Mouse (Mus musculus): ENCODE data around the gene Abcc8. TPM values are rescaled to one million over a fixed set of nuclear protein-coding genes. Genes with fewer than 3 reads are reported as not detected.

Gene Abcc8
- polyA plus RNA-seq, 1 experiment, result 1.3 TPM

GRCm38 (mm10) chr7:46125340-46125739 is 54.5 kb downstream of the Abcc8 start:
- TF ChIP-seq CTCF (IDR thresholded peaks at IDR 0.05; ENCODE audit: control insufficient read depth, insufficient read depth, insufficient replicate concordance, low read depth, low read length) (no peak), POLR2A (IDR thresholded peaks at IDR 0.05; ENCODE audit: control insufficient read depth, low read depth, low read length) (no peak)
- Histone ChIP-seq H3K36me3 (ENCODE audit: control insufficient read depth, insufficient read depth, low read length) (no peaks in the 10 kb centered on the region), H3K4me1 (ENCODE audit: control insufficient read depth, insufficient read depth, low read length) (no peaks in the 10 kb centered on the region), H3K27ac (ENCODE audit: control insufficient read depth, insufficient read depth, low read depth, low read length) (no peak overlapping the region), H3K4me3 (ENCODE audit: control insufficient read depth, low read depth, low read length) (no peak overlapping the region), H3K27me3 (ENCODE audit: control insufficient read depth, insufficient read depth, low read length) (no peaks in the 10 kb centered on the region)

GRCm38 (mm10) chr7:46124460-46124859 is 55.4 kb downstream of the Abcc8 start:
- TF ChIP-seq CTCF (IDR thresholded peaks at IDR 0.05; ENCODE audit: control insufficient read depth, insufficient read depth, insufficient replicate concordance, low read depth, low read length), result no peak
- no peak for TF ChIP-seq POLR2A (IDR thresholded peaks at IDR 0.05; ENCODE audit: control insufficient read depth, low read depth, low read length)
- Histone ChIP-seq H3K36me3 (ENCODE audit: control insufficient read depth, insufficient read depth, low read length) (no peaks in the 10 kb centered on the region), H3K4me1 (ENCODE audit: control insufficient read depth, insufficient read depth, low read length) (no peaks in the 10 kb centered on the region), H3K27ac (ENCODE audit: control insufficient read depth, insufficient read depth, low read depth, low read length) (no peak overlapping the region), H3K4me3 (ENCODE audit: control insufficient read depth, low read depth, low read length) (no peak overlapping the region), H3K27me3 (ENCODE audit: control insufficient read depth, insufficient read depth, low read length) (no peaks in the 10 kb centered on the region)

- H3K36me3 ChIP-seq (ENCODE audit: control insufficient read depth, insufficient read depth, low read length), result no peaks in the 10 kb centered on the region
- H3K4me1 ChIP-seq (ENCODE audit: control insufficient read depth, insufficient read depth, low read length), result no peaks in the 10 kb centered on the region
- no peak overlapping the region for H3K4me3 ChIP-seq (ENCODE audit: control insufficient read depth, low read depth, low read length)
- H3K27ac ChIP-seq (ENCODE audit: control insufficient read depth, insufficient read depth, low read depth, low read length), result no peak overlapping the region
- TF ChIP-seq POLR2A (IDR thresholded peaks at IDR 0.05; ENCODE audit: control insufficient read depth, low read depth, low read length) (no peak), CTCF (IDR thresholded peaks at IDR 0.05; ENCODE audit: control insufficient read depth, insufficient read depth, insufficient replicate concordance, low read depth, low read length) (no peak)
- H3K27me3 ChIP-seq (ENCODE audit: control insufficient read depth, insufficient read depth, low read length), result no peaks in the 10 kb centered on the region
These were observed 56.9 kb downstream of the Abcc8 start for GRCm38 (mm10) chr7:46122964-46123363.

DNA sequence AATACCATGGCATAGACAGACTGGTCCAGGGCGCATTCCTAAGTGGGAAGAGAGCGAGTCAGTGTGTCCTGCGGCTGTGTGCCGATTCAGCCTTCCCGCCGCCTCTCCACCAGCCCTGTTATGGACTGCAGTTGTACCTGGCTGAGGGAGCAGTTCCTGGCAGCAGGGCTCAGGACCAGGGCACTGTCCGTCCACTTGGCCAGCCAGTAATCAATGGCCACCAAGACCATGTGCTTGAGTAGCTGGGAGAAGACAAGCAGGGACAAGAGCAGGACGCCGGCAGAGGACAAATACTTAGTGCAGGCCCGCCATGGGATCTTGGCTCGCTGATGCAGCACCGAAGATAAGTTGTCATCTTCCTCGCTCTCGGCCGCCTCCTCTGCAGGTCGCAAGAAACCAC is 62.8 kb downstream of the Abcc8 start:
- H3K27me3 ChIP-seq (ENCODE audit: control insufficient read depth, insufficient read depth, low read length), result no peaks in the 10 kb centered on the region
- H3K4me1 ChIP-seq (ENCODE audit: control insufficient read depth, insufficient read depth, low read length), result peaks cover 3% of the 10 kb centered on the region
- H3K27ac ChIP-seq (ENCODE audit: control insufficient read depth, insufficient read depth, low read depth, low read length), result no peak overlapping the region
- no peak overlapping the region for H3K4me3 ChIP-seq (ENCODE audit: control insufficient read depth, low read depth, low read length)
- no peak for TF ChIP-seq CTCF (IDR thresholded peaks at IDR 0.05; ENCODE audit: control insufficient read depth, insufficient read depth, insufficient replicate concordance, low read depth, low read length)
- H3K36me3 ChIP-seq (ENCODE audit: control insufficient read depth, insufficient read depth, low read length), result no peaks in the 10 kb centered on the region

- TF ChIP-seq CTCF (IDR thresholded peaks at IDR 0.05; ENCODE audit: control insufficient read depth, insufficient read depth, insufficient replicate concordance, low read depth, low read length), result no peak
- no peak for TF ChIP-seq POLR2A (IDR thresholded peaks at IDR 0.05; ENCODE audit: control insufficient read depth, low read depth, low read length)
- H3K4me1 ChIP-seq (ENCODE audit: control insufficient read depth, insufficient read depth, low read length), result peaks cover 3% of the 10 kb centered on the region
These were observed 63.7 kb downstream of the Abcc8 start for GRCm38 (mm10) chr7:46116118-46116581.

GRCm38 (mm10) chr7:46113435-46113834 is 66.4 kb downstream of the Abcc8 start:
- no peaks in the 10 kb centered on the region for H3K27me3 ChIP-seq (ENCODE audit: control insufficient read depth, insufficient read depth, low read length)
- no peak for TF ChIP-seq CTCF (IDR thresholded peaks at IDR 0.05; ENCODE audit: control insufficient read depth, insufficient read depth, insufficient replicate concordance, low read depth, low read length)
- TF ChIP-seq POLR2A (IDR thresholded peaks at IDR 0.05; ENCODE audit: control insufficient read depth, low read depth, low read length), result no peak
- H3K27ac ChIP-seq (ENCODE audit: control insufficient read depth, insufficient read depth, low read depth, low read length), result no peak overlapping the region
- peaks cover 3% of the 10 kb centered on the region for H3K4me1 ChIP-seq (ENCODE audit: control insufficient read depth, insufficient read depth, low read length)
- H3K4me3 ChIP-seq (ENCODE audit: control insufficient read depth, low read depth, low read length), result no peak overlapping the region
- H3K36me3 ChIP-seq (ENCODE audit: control insufficient read depth, insufficient read depth, low read length), result no peaks in the 10 kb centered on the region

More at GRCm38 (mm10) chr7:46116118-46116581, 63.7 kb downstream of the Abcc8 start:
- Histone ChIP-seq H3K4me3 (ENCODE audit: control insufficient read depth, low read depth, low read length) (no peak overlapping the region), H3K27ac (ENCODE audit: control insufficient read depth, insufficient read depth, low read depth, low read length) (no peak overlapping the region), H3K36me3 (ENCODE audit: control insufficient read depth, insufficient read depth, low read length) (no peaks in the 10 kb centered on the region), H3K27me3 (ENCODE audit: control insufficient read depth, insufficient read depth, low read length) (no peaks in the 10 kb centered on the region)

DNA sequence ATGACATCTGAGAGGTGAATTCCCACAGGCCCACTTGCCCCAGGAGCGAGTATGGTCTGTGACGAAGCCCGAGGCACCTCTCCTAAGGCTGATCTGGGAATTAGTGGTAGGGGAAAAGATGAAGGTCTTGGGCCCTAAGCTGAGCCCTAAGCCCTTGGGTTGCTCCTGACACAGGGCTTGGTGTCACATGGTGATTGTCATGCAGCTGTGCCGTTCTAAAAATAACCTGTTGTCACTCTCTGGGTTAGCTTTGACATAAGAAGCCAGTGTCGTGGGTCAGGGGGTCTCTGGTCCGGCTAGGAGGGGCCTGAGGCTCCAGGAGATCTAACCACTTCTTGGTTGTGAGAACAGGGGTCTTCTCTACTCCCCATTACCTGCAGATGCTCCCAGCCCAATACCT is 67.9 kb downstream of the Abcc8 start:
- Histone ChIP-seq H3K4me3 (ENCODE audit: control insufficient read depth, low read depth, low read length) (no peak overlapping the region), H3K36me3 (ENCODE audit: control insufficient read depth, insufficient read depth, low read length) (no peaks in the 10 kb centered on the region), H3K27ac (ENCODE audit: control insufficient read depth, insufficient read depth, low read depth, low read length) (no peak overlapping the region), H3K4me1 (ENCODE audit: control insufficient read depth, insufficient read depth, low read length) (peaks cover 3% of the 10 kb centered on the region), H3K27me3 (ENCODE audit: control insufficient read depth, insufficient read depth, low read length) (no peaks in the 10 kb centered on the region)
- no peak for TF ChIP-seq POLR2A (IDR thresholded peaks at IDR 0.05; ENCODE audit: control insufficient read depth, low read depth, low read length)
- TF ChIP-seq CTCF (IDR thresholded peaks at IDR 0.05; ENCODE audit: control insufficient read depth, insufficient read depth, insufficient replicate concordance, low read depth, low read length), result no peak

All from testis, adult 2 months (tissue).